10 mouse cellular contexts compared by ENCODE assay signal in genomic region chr14:75900793-75901499, GRCm38 (mm10). TPM values are rescaled to one million over a fixed set of nuclear protein-coding genes. Genes with fewer than 3 reads are reported as not detected.
DNase-seq lines count a peak whose midpoint lies in the region; ATAC-seq and TF ChIP-seq lines count a peak whose summit lies in the region.
"Had no signal": no experiment of that assay in that cellular context is flagged by ENCODE, and none has a peak within 500 bp of the region (broad histone marks: within the 10 kb centered on the region; RNA-seq: fewer than 3 reads in every experiment).

No protein-coding gene starts in this region.

- H3K4me2 ChIP-seq in forebrain, embryonic 13.5 days, result no peak overlapping the region
- H3K4me2 ChIP-seq in limb, embryonic 14.5 days (replicated peaks; ENCODE audit: low read depth, low read length, severe bottlenecking), result no peak overlapping the region
- H3K4me2 ChIP-seq in stomach, embryonic 15.5 days, result no peak overlapping the region

- ATAC-seq in forebrain, embryonic 13.5 days, result peak; percentile 89
- ATAC-seq in limb, embryonic 14.5 days (ENCODE audit: low FRiP score, low read depth), result no peak
- peak; percentile 18; the same call in 1 of the 2 replicates for ATAC-seq in stomach, embryonic 15.5 days (ENCODE audit: insufficient read depth, low FRiP score, low read depth)

- H3K9ac ChIP-seq in forebrain, embryonic 13.5 days, result peak overlapping the region; percentile 43; the same call in 1 of the 2 replicates
- H3K9ac ChIP-seq in limb, embryonic 14.5 days (ENCODE audit: low read depth, low read length, severe bottlenecking), result peak overlapping the region; percentile 38; the same call in 1 of the 2 replicates
- no peak overlapping the region for H3K9ac ChIP-seq in stomach, embryonic 15.5 days

- peaks cover 23% of the 10 kb centered on the region for H3K4me1 ChIP-seq in forebrain, embryonic 13.5 days
- H3K4me1 ChIP-seq in limb, embryonic 14.5 days (ENCODE audit: control insufficient read depth, insufficient read depth, low read length), result peaks cover 28% of the 10 kb centered on the region
- H3K4me1 ChIP-seq in stomach, embryonic 15.5 days, result 0 out of 2 replicates have a peak, but pooled peaks cover 6% of the 10 kb centered on the region

- no peak overlapping the region for H3K4me3 ChIP-seq in forebrain, embryonic 13.5 days
- no peak overlapping the region for H3K4me3 ChIP-seq in limb, embryonic 14.5 days (replicated peaks; ENCODE audit: low read length)
- H3K4me3 ChIP-seq in stomach, embryonic 15.5 days (replicated peaks), result no peak overlapping the region

- WGBS in forebrain, embryonic 13.5 days, result 42% methylated on average over 5 of the region's 5 CpGs
- 45% methylated on average over 5 of the region's 5 CpGs for WGBS in limb, embryonic 14.5 days
- 62% methylated on average over 5 of the region's 5 CpGs for WGBS in stomach, embryonic 15.5 days

- peak overlapping the region; percentile 90 for H3K27ac ChIP-seq in forebrain, embryonic 13.5 days
- H3K27ac ChIP-seq in limb, embryonic 14.5 days (replicated peaks; ENCODE audit: low read depth, low read length), result peak overlapping the region; percentile 72
- no peak overlapping the region for H3K27ac ChIP-seq in stomach, embryonic 15.5 days

- TF ChIP-seq POLR2A in limb, embryonic 14.5 days (IDR thresholded peaks at IDR 0.05; ENCODE audit: borderline replicate concordance, extremely low read depth, insufficient read depth, insufficient read length), result no peak

- peaks cover 24% of the 10 kb centered on the region for H3K36me3 ChIP-seq in forebrain, embryonic 13.5 days (ENCODE audit: poor library complexity, severe bottlenecking)
- peaks cover 20% of the 10 kb centered on the region for H3K36me3 ChIP-seq in limb, embryonic 14.5 days (ENCODE audit: control insufficient read depth, insufficient read depth, low read length)
- peaks cover 10% of the 10 kb centered on the region for H3K36me3 ChIP-seq in stomach, embryonic 15.5 days

- DNase-seq in ovary, postnatal 36 days (ENCODE audit: low spot score), result peak; percentile 9
- no peak for DNase-seq in ovary, postnatal 14 days (ENCODE audit: low spot score)
- no peak for DNase-seq in limb, embryonic 14.5 days (ENCODE audit: low spot score)
- no peak for DNase-seq in spleen, postnatal 4 days (ENCODE audit: low spot score in 2 of 2)
- DNase-seq in right cerebral cortex, adult 18-20 months, result no peak
- DNase-seq in lung, postnatal 25 days (ENCODE audit: low spot score), result no peak

- no peaks in the 10 kb centered on the region for H3K27me3 ChIP-seq in forebrain, embryonic 13.5 days
- H3K27me3 ChIP-seq in limb, embryonic 14.5 days (ENCODE audit: control insufficient read depth, insufficient read depth, low read length), result no peaks in the 10 kb centered on the region
- no peaks in the 10 kb centered on the region for H3K27me3 ChIP-seq in stomach, embryonic 15.5 days (replicated peaks)

- H3K9me3 ChIP-seq in forebrain, embryonic 13.5 days (replicated peaks), result no peaks in the 10 kb centered on the region
- H3K9me3 ChIP-seq in limb, embryonic 14.5 days (ENCODE audit: control insufficient read depth, low read length), result no peaks in the 10 kb centered on the region
- H3K9me3 ChIP-seq in stomach, embryonic 15.5 days, result no peaks in the 10 kb centered on the region

RNA-seq across cellular contexts. Expression of gene Kctd4, which starts 53.9 kb away (rescaled TPM):
- 3.5 and 3.6 TPM in 2 replicates for polyA plus RNA-seq in forebrain, embryonic 13.5 days (2015; fragmentation: Nextera tagmentation; extraction: Ambion mirVana)
- 1.3 and 1.6 TPM in 2 replicates for polyA plus RNA-seq in limb, embryonic 14.5 days (2012; rRNA removed)
- polyA plus RNA-seq in limb, embryonic 14.5 days (2014; fragmentation: Nextera tagmentation; extraction: Ambion mirVana), result 1.3 and 1.4 TPM in 2 replicates
- polyA plus RNA-seq in stomach, embryonic 15.5 days (2015; fragmentation: Nextera tagmentation; extraction: Ambion mirVana), result 0.27 and 0.40 TPM in 2 replicates
- polyA plus RNA-seq: liver, adult 2 months; spleen, adult 2 months had no signal

RNA-seq across cellular contexts. Expression of gene Tpt1, which starts 56.1 kb away (rescaled TPM):
- polyA plus RNA-seq in forebrain, embryonic 13.5 days (2015; fragmentation: Nextera tagmentation; extraction: Ambion mirVana), result 977 and 1,124 TPM in 2 replicates
- polyA plus RNA-seq in limb, embryonic 14.5 days (2012; rRNA removed), result 2,516 and 2,539 TPM in 2 replicates
- 1,237 and 1,305 TPM in 2 replicates for polyA plus RNA-seq in limb, embryonic 14.5 days (2014; fragmentation: Nextera tagmentation; extraction: Ambion mirVana)
- 999 and 1,085 TPM in 2 replicates for polyA plus RNA-seq in stomach, embryonic 15.5 days (2015; fragmentation: Nextera tagmentation; extraction: Ambion mirVana)
